Mouse (Mus musculus) brain, embryonic 14.5 days (tissue): ENCODE results near the gene Lrig1. TPM values are rescaled to one million over a fixed set of nuclear protein-coding genes. Genes with fewer than 3 reads are reported as not detected.
A peak's percentile ranks its signal among the peaks of the same experiment; 100 is the strongest.

Experiments
- DNase-seq: peaks from one replicate; pipeline ENCODE4 v3.0.0-alpha.2; 2011; ENCODE audit warnings: low read depth
- CTCF ChIP-seq: fragments of 200-500 bp; IDR thresholded peaks from 2 replicates; pipeline ENCODE4 v1.5.1; 2012; ENCODE audit warnings: inconsistent platforms, mild to moderate bottlenecking, moderate library complexity, borderline replicate concordance; ENCODE audit not compliant: insufficient read depth, insufficient read length; ENCODE audit errors: extremely low read depth
- POLR2A ChIP-seq: fragments of 200-500 bp; IDR thresholded peaks from 2 replicates; pipeline ENCODE4 v1.6.1; 2012; ENCODE audit warnings: mild to moderate bottlenecking, inconsistent platforms, borderline replicate concordance; ENCODE audit not compliant: poor library complexity, insufficient read depth, insufficient read length, severe bottlenecking; ENCODE audit errors: extremely low read depth
- polyA plus RNA-seq: library from polyadenylated mRNA; depleted of rRNA; stranded (reverse); fragments of >200 nt; gene quantifications from 2 replicates; pipeline ENCODE4 v1.2.3, GENCODE M21; 2012

Gene Lrig1
- polyA plus RNA-seq, 1 experiment = 39.1 TPM

DNA sequence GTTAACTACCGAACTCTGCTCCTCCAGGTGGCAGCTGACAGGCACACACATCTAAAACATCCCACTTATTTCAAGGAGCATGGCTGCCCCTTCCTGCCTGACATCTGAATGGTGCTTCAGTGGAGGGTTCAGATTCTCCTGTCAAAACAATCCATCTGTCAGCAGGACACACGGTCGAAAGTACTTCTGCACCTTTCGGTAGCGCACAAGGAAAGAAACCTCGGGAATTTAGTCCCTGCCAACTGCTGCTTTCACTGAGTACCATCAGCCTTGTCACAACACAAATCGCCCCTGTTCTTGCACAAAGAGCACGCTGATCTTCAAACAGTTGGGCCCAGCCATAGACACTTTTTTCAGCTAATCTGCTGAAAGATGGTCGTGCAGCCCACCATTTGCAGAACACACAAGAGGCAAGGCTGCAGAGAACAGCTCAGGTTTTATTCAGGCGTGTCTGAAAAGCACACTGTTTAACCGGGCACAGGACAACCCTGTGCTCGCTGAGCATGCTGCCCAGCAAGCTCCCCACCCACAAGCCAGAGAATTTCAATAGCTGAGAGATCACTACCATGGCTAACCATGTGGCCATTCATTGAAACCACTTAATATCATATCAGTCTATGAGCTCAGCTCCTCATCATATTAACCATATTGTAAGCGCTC lies 31.6 kb downstream of the Lrig1 start:
- DNase-seq = peak; percentile 88
- TF ChIP-seq CTCF = no peak
- TF ChIP-seq POLR2A = no peak

DNA sequence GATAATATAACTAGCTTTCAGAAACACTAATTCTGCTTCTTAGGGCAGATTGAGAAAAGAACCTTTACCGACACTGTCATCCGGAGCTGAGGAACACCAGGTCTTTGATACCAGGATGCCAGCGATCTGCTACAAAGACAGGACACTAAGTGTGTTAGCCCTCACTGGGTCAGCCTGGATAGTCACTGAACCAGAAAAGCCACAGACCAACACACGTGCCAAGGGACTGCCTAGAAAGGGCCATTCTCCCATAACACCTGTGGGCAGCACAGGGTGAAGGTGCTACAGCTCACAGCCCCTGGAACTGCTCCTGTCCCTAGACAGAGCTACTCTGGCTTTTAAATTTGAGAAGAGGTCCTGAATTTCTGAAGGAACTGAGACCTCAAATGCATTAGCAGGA lies 32.8 kb downstream of the Lrig1 start:
- TF ChIP-seq POLR2A (no peak), CTCF (no peak)
- no peak for DNase-seq

DNA sequence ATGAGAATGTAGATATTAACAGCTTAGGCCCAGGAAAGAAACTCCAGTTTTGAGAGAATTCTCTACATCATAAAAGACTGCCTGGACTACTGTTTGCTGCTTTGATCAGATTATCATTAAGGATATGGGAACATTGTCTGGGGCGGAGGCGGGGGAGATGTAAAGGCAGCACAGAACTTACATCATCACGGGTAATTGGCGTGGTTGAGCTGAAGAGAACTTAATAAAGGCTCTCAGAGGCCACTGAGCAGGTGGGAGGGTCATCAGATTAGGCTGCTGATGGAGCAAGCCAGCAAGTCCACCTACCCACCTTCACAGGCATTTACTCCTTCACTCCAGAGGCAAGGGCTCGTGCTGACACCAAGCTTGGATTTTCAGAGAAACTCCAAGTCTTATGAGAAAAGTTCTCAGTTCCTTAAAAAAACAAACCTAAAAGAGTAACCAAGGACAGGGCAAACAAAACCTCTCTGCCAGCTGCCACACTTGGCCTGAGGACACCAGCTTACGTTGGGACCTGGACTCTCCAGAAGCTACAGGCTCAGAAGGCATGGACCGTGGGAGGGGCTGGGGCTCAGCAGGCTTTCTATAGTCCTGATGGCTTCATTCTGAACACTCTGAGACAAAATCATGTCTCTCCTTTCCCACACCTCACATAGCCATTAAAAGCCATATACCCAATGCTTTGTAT lies 33.4 kb downstream of the Lrig1 start:
- DNase-seq = no peak
- no peak for TF ChIP-seq POLR2A
- TF ChIP-seq CTCF = no peak

DNA sequence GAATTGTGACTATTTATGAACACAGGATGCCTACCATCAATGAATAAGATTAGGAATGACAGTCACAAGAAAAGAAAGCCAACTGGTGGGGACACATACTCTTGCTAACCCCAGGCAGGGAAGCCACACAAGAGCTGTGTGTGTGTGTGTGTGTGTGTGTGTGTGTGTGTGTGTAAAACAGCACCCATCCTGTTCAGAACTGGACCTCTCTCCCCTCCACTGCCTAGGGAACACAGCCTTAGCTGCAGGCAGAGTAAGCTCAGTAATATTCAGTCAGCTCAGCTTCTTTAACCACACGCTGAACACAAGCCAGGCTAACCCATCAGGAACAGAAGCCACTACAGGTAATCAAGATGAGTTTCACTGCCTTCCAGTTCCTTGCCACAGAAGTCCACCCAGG lies 34.3 kb downstream of the Lrig1 start:
- no peak for TF ChIP-seq POLR2A
- no peak for TF ChIP-seq CTCF

DNA sequence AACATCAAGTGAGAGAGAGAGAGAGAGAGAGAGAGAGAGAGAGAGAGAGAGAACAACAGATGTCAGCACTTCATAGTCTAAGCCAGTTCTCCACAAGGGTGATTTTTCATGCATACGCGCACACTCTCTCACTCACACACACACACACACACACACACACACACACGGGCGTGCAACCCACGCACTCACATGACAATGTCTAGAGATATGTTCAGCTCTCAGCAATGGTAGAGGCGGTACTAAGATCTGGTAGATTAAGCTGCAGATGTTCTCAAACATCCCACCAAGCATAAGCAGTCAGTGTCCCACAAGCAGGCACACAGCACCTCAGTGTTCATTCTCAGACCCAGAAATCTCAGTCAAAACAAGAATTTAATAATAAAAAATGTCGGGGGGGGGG lies 34.7 kb downstream of the Lrig1 start:
- TF ChIP-seq CTCF (no peak), POLR2A (no peak)
- no peak for DNase-seq

More for the DNA sequence above, 34.3 kb downstream of the Lrig1 start:
- DNase-seq = no peak

DNA sequence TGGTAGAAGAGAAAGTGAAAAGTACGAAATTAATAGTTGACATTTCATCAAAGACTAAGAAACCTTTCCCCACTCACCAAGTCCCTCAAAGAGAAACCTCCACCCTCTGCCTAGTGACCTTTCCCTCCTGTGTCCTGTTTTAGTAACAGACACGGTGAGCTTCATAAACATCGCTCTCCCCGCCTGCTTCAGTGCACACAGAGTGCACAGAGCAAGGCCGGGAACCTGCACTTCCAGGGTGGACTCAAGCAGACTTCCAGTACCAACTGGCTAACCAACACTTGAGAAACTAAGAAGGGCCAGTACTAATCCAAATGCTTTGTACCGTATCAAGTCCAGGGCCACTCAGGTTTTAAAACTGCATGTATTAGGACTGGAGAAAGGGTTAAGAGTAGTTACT lies 36.0 kb downstream of the Lrig1 start:
- DNase-seq = no peak
- no peak for TF ChIP-seq POLR2A
- TF ChIP-seq CTCF = no peak

DNA sequence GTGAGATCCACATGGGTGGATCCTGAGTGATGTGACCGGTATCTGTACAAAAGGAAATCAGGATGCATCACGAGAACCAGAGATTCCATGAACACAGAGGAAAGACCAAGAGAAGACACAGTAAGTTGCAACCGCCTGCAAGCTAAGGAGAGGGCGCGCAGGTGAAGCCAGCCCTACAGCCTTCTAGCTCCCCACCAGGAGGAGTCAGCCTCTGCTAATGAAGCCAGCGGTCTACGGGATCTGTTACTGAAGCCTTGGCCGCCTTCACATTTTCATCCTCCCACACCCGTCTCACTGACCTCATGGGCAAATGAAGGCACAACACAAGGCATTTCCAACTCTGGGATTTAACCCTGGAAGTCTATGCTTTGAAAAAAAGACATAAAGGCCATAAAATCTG lies 38.0 kb downstream of the Lrig1 start:
- TF ChIP-seq CTCF = no peak
- no peak for DNase-seq

DNA sequence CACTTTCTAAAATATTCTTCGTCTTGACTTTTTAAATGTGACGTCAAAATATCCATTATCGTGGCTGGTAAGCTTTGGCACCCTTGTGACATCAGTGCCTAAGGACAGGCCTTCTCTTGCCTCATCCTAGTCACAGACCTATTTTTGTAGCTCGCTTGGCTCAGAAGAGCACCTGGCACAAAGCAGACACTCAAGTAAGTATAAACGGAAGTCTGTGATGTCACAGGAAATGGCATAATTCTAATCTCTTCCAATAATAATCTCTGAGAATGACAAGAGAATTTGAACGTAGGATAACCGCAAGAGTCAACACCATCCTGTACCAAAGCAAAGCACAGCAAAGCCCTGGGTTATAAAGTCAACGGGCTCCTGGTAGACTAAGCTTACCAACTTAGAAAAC lies 38.6 kb downstream of the Lrig1 start:
- no peak for TF ChIP-seq POLR2A
- no peak for DNase-seq

DNA sequence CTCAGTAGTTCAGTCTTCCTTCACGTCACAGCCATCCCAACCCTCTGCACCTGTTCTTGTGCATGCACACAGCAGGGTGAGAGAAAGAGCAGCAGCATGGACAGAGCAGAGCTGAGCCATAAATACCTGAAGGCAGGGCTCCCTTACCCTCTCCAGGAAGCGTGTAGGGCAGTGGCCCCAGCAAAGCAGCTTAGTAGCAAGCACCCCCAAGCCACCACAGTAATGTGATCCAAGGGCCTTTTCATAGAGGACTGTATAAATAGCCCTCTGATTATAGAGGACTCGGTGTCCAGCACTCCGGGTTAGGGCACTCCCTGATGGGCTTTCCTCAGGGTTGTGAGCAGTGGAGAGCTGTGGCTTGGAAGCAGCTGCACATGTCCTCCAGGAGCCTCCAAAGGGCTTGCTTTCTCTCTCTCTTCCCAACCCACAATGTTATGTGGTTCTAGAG lies 40.0 kb downstream of the Lrig1 start:
- TF ChIP-seq POLR2A (no peak), CTCF (no peak)
- no peak for DNase-seq

DNA sequence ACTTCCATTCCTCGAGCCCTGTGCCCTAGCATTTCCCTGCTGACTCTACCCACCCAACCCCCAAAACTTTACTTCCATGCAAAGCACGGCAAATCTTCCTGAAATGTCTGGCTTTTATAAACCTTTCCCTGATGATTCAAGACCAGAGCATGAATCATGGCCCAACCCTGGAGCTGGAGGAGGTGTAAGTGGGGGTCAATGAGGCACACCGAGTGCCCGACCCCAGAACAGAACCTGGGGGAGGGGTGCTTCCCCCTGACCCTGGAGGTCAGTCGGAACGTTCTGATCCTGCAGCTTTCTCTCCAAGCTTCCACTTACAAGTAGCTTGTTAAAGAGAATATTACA lies 41.9 kb downstream of the Lrig1 start:
- no peak for TF ChIP-seq POLR2A
- no peak for TF ChIP-seq CTCF
- DNase-seq = no peak

DNA sequence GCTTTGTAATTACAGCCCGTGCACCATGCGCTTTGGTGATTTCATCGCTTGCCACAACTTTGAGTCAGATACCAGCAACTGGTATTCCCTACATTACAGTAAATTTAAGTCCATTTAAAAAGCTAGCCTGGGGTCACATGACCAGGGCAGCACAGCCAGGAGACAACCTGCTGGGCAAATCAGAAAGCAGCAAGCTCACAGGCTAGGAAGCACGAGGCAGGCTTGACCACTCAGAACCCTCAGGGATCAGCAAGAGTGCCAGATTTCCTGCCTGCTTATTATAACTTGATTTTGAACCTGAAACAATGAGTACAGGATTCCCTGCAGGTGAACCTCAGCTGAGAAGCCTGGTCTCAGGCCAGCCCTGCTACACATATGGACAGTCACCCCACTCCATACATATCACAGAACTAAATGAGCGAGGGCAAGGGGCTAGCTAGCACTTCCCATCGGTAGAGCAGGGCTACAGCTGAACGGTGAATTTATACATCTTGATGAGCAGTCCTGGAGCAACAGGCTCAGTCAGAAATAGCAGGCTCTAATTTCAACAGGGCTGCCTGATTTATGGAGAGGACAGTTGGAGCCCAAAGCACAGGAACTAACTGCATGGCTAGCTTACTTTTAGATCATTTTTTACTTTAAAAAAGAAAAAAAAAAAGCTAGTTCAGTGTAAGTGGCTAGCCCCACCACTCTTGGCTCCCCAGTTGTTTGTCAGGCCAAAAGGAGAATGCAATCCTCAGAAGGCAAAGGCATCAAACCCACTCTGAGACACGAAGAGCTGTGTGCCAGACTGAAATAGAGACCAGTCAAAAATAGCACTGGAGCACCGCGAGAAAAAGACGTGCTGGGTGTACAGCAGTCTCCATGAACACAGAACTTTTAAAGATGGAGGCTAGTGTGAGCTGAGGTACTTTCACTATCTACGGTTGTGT lies 42.5 kb downstream of the Lrig1 start:
- TF ChIP-seq CTCF = no peak
- no peak for TF ChIP-seq POLR2A
- DNase-seq = no peak
